Mouse (Mus musculus) lung, embryonic 16.5 days (tissue): ENCODE data around the gene Arl6. TPM values are rescaled to one million over a fixed set of nuclear protein-coding genes. Genes with fewer than 3 reads are reported as not detected.

Experiments
- ATAC-seq: fragments of 200-750 bp; cut with Nextera tagmentation; 2 replicates; pipeline ENCODE4 v1.8.0; 2017; ENCODE audit warnings: low read depth, mild to moderate bottlenecking, moderate library complexity
- H3K27ac ChIP-seq: fragments of 300-500 bp; sonication (generic); 2 replicates; pipeline ENCODE4 v1.5.1; 2014; ENCODE audit warnings: mild to moderate bottlenecking, control low read depth, low read length
- H3K27me3 ChIP-seq: fragments of 300-500 bp; sonication (generic); 2 replicates; pipeline ENCODE4 v1.6.1; 2014; ENCODE audit warnings: low read depth, low read length, mixed read lengths; ENCODE audit not compliant: control insufficient read depth, insufficient read depth
- H3K36me3 ChIP-seq: fragments of 300-500 bp; sonication (generic); 2 replicates; pipeline ENCODE4 v1.6.1; 2014; ENCODE audit warnings: low read length; ENCODE audit not compliant: control insufficient read depth, insufficient read depth
- H3K4me1 ChIP-seq: fragments of 300-500 bp; sonication (generic); replicated peaks from 2 replicates; pipeline ENCODE4 v1.6.1; 2014; ENCODE audit warnings: low read length, mixed read lengths; ENCODE audit not compliant: control insufficient read depth, insufficient read depth
- H3K4me2 ChIP-seq: fragments of 300-500 bp; sonication (generic); 2 replicates; pipeline ENCODE4 v1.6.1; 2014; ENCODE audit warnings: low read depth, low read length, control low read depth
- H3K4me3 ChIP-seq: fragments of 300-500 bp; sonication (generic); 2 replicates; pipeline ENCODE4 v1.5.1; 2014; ENCODE audit warnings: mild to moderate bottlenecking, low read length, control low read depth
- H3K9ac ChIP-seq: fragments of 300-500 bp; sonication (generic); 2 replicates; pipeline ENCODE4 v1.6.1; 2014; ENCODE audit warnings: low read length, control low read depth
- H3K9me3 ChIP-seq: fragments of 300-500 bp; sonication (generic); 2 replicates; pipeline ENCODE4 v1.6.1; 2016; ENCODE audit warnings: low read length; ENCODE audit not compliant: control insufficient read depth
- WGBS: fragments of 180-500 bp; shearing (Covaris S2); extraction: QIAGEN DNeasy Blood & Tissue Kit; methylation state at CpG from one replicate; pipeline ENCODE4 v1.1.7; 2014; 5-methylcytosine and 5-hydroxymethylcytosine counted together
- polyA plus RNA-seq: library from polyadenylated mRNA; unstranded; fragments of >200 nt; fragmentation: Nextera tagmentation; extraction: Ambion mirVana; gene quantifications from 2 replicates; pipeline ENCODE4 v1.2.1, GENCODE M21; 2015

Arl6 gene
- polyA plus RNA-seq = 32.3 and 36.5 TPM in 2 replicates

GRCm38 (mm10) chr16:59639102-59639691 lies at the start of gene Arl6:
Gene Arl6 (minus strand): TSS chr16:59639391.
- Histone ChIP-seq H3K4me2 (peak within 1 kb of the TSS; percentile 81), H3K36me3 (no peaks in the 10 kb centered on the region), H3K9ac (peak within 1 kb of the TSS; percentile 82), H3K4me3 (peak within 1 kb of the TSS; percentile 80), H3K27me3 (no peaks in the 10 kb centered on the region), H3K27ac (peak within 1 kb of the TSS; percentile 99), H3K9me3 (no peaks in the 10 kb centered on the region), H3K4me1 (0 out of 2 replicates have a peak, but pooled peaks cover 4% of the 10 kb centered on the region)
- under 1% methylated on average over 46 of the region's 46 CpGs for WGBS
- ATAC-seq = peak; percentile 99

- ATAC-seq = no peak
- no peaks in the 10 kb centered on the region for H3K36me3 ChIP-seq
- no peaks in the 10 kb centered on the region for H3K27me3 ChIP-seq
- no peak overlapping the region for H3K9ac ChIP-seq
- H3K4me1 ChIP-seq = no peaks in the 10 kb centered on the region
- H3K4me2 ChIP-seq = no peak overlapping the region
- no peaks in the 10 kb centered on the region for H3K9me3 ChIP-seq
- 52% methylated on average over 5 of the region's 5 CpGs for WGBS
- no peak overlapping the region for H3K4me3 ChIP-seq
- H3K27ac ChIP-seq = no peak overlapping the region
These were observed 45.9 kb upstream of the Arl6 start for GRCm38 (mm10) chr16:59685135-59685534.

GRCm38 (mm10) chr16:59683434-59683833 lies 44.2 kb upstream of the Arl6 start:
- H3K9me3 ChIP-seq = no peaks in the 10 kb centered on the region
- WGBS = 4% methylated on average over 8 of the region's 8 CpGs
- ATAC-seq = peak; percentile 65

GRCm38 (mm10) chr16:59682216-59682891 lies 43.2 kb upstream of the Arl6 start:
- ATAC-seq = no peak
- Histone ChIP-seq H3K36me3 (no peaks in the 10 kb centered on the region), H3K27ac (no peak overlapping the region), H3K27me3 (no peaks in the 10 kb centered on the region), H3K4me1 (no peaks in the 10 kb centered on the region), H3K4me3 (no peak overlapping the region), H3K9me3 (no peaks in the 10 kb centered on the region), H3K9ac (no peak overlapping the region), H3K4me2 (no peak overlapping the region)
- WGBS = 60% methylated on average over 8 of the region's 8 CpGs

More at GRCm38 (mm10) chr16:59683434-59683833, 44.2 kb upstream of the Arl6 start:
- Histone ChIP-seq H3K9ac (no peak overlapping the region), H3K27me3 (no peaks in the 10 kb centered on the region), H3K4me1 (no peaks in the 10 kb centered on the region), H3K36me3 (no peaks in the 10 kb centered on the region), H3K4me3 (no peak overlapping the region), H3K27ac (no peak overlapping the region), H3K4me2 (no peak overlapping the region)

- 71% methylated on average over 2 of the region's 2 CpGs for WGBS
- no peak overlapping the region for H3K4me2 ChIP-seq
- no peaks in the 10 kb centered on the region for H3K27me3 ChIP-seq
- no peaks in the 10 kb centered on the region for H3K9me3 ChIP-seq
- no peaks in the 10 kb centered on the region for H3K36me3 ChIP-seq
- ATAC-seq = no peak
- H3K27ac ChIP-seq = no peak overlapping the region
- no peak overlapping the region for H3K9ac ChIP-seq
- H3K4me1 ChIP-seq = no peaks in the 10 kb centered on the region
- H3K4me3 ChIP-seq = no peak overlapping the region
These were observed 27.7 kb upstream of the Arl6 start for GRCm38 (mm10) chr16:59666938-59667337.

GRCm38 (mm10) chr16:59643766-59644165 lies 4.6 kb upstream of the Arl6 start:
- no peaks in the 10 kb centered on the region for H3K4me1 ChIP-seq
- no peak overlapping the region for H3K27ac ChIP-seq
- no peaks in the 10 kb centered on the region for H3K27me3 ChIP-seq
- no peak for ATAC-seq
- 59% methylated on average over 2 of the region's 2 CpGs for WGBS
- H3K4me3 ChIP-seq = no peak overlapping the region
- no peaks in the 10 kb centered on the region for H3K9me3 ChIP-seq
- no peak overlapping the region for H3K4me2 ChIP-seq
- no peak overlapping the region for H3K9ac ChIP-seq
- no peaks in the 10 kb centered on the region for H3K36me3 ChIP-seq

GRCm38 (mm10) chr16:59639985-59640384 lies 794 bp upstream of the Arl6 start:
- Histone ChIP-seq H3K4me2 (no peak overlapping the region), H3K9me3 (no peaks in the 10 kb centered on the region), H3K4me1 (0 out of 2 replicates have a peak, but pooled peaks cover 4% of the 10 kb centered on the region), H3K9ac (no peak overlapping the region), H3K36me3 (no peaks in the 10 kb centered on the region), H3K27me3 (no peaks in the 10 kb centered on the region), H3K4me3 (no peak overlapping the region), H3K27ac (no peak overlapping the region)
- no peak for ATAC-seq
- 68% methylated on average over 3 of the region's 3 CpGs for WGBS

- Histone ChIP-seq H3K9me3 (no peaks in the 10 kb centered on the region), H3K4me1 (0 out of 2 replicates have a peak, but pooled peaks cover 4% of the 10 kb centered on the region), H3K27ac (no peak overlapping the region), H3K4me2 (no peak overlapping the region), H3K27me3 (no peaks in the 10 kb centered on the region), H3K9ac (no peak overlapping the region), H3K36me3 (no peaks in the 10 kb centered on the region), H3K4me3 (no peak overlapping the region)
- WGBS = 83% methylated on average over 2 of the region's 2 CpGs
- no peak for ATAC-seq
These were observed 4.6 kb downstream of the Arl6 start for GRCm38 (mm10) chr16:59634598-59634997.

- Histone ChIP-seq H3K4me2 (no peak overlapping the region), H3K9me3 (no peaks in the 10 kb centered on the region), H3K27ac (no peak overlapping the region), H3K9ac (no peak overlapping the region), H3K4me3 (no peak overlapping the region), H3K27me3 (no peaks in the 10 kb centered on the region), H3K36me3 (no peaks in the 10 kb centered on the region), H3K4me1 (no peaks in the 10 kb centered on the region)
- ATAC-seq = no peak
- 93% methylated on average over 2 of the region's 2 CpGs for WGBS
These were observed 17.6 kb downstream of the Arl6 start for GRCm38 (mm10) chr16:59621554-59621953.
